Mouse (Mus musculus): ENCODE results near the gene Chaf1a. TPM values are rescaled to one million over a fixed set of nuclear protein-coding genes. Genes with fewer than 3 reads are reported as not detected.
A peak's percentile ranks its signal among the peaks of the same experiment; 100 is the strongest.

Chaf1a gene
- polyA plus RNA-seq, 1 experiment from 2014 or later, result 10.8 TPM

GRCm38 (mm10) chr17:56078880-56079795 is 38.9 kb downstream of the Chaf1a start, which contains the start of gene Hdgfl2:
Hdgfl2 (plus strand) TSS chr17:56079634.
- H3K9ac ChIP-seq (replicated peaks), result peak within 1 kb of the TSS; percentile 80
- H3K4me3 ChIP-seq, result peak within 1 kb of the TSS; percentile 88
- ATAC-seq (replicated peaks), result peak; percentile 92
- WGBS, result under 1% methylated on average over 60 of the region's 61 CpGs
- H3K36me3 ChIP-seq, result peaks cover 9% of the 10 kb centered on the region; the same call in 1 of the 2 replicates
- H3K4me1 ChIP-seq, result peaks cover 39% of the 10 kb centered on the region
- H3K4me2 ChIP-seq (replicated peaks), result peak within 1 kb of the TSS; percentile 97
- H3K9me3 ChIP-seq, result no peaks in the 10 kb centered on the region
- no peaks in the 10 kb centered on the region for H3K27me3 ChIP-seq
- H3K27ac ChIP-seq (replicated peaks), result peak within 1 kb of the TSS; percentile 68

GRCm38 (mm10) chr17:56079921-56080320 is 39.7 kb downstream of the Chaf1a start:
- peak overlapping the region; percentile 80 for H3K9ac ChIP-seq (replicated peaks)
- 2% methylated on average over 11 of the region's 11 CpGs for WGBS
- no peaks in the 10 kb centered on the region for H3K27me3 ChIP-seq
- peak overlapping the region; percentile 88 for H3K4me3 ChIP-seq
- H3K4me2 ChIP-seq (replicated peaks), result peak overlapping the region; percentile 97
- no peaks in the 10 kb centered on the region for H3K9me3 ChIP-seq
- peaks cover 38% of the 10 kb centered on the region for H3K4me1 ChIP-seq
- no peak for ATAC-seq (replicated peaks)
- H3K27ac ChIP-seq (replicated peaks), result peak overlapping the region; percentile 68; the same call in 1 of the 2 replicates
- H3K36me3 ChIP-seq, result peaks cover 12% of the 10 kb centered on the region; the same call in 1 of the 2 replicates

- H3K4me1 ChIP-seq, result peaks cover 32% of the 10 kb centered on the region
Measured at GRCm38 (mm10) chr17:56080781-56081585, 40.7 kb downstream of the Chaf1a start.

GRCm38 (mm10) chr17:56092312-56092711 is 52.1 kb downstream of the Chaf1a start:
- no peak overlapping the region for H3K27ac ChIP-seq (replicated peaks)
- ATAC-seq (replicated peaks), result no peak
- no peak overlapping the region for H3K4me2 ChIP-seq (replicated peaks)

More at GRCm38 (mm10) chr17:56080781-56081585, 40.7 kb downstream of the Chaf1a start:
- Histone ChIP-seq H3K4me3 (peak overlapping the region; percentile 88), H3K36me3 (peaks cover 12% of the 10 kb centered on the region; the same call in 1 of the 2 replicates), H3K27ac (replicated peaks) (peak overlapping the region; percentile 29; the same call in 1 of the 2 replicates), H3K4me2 (replicated peaks) (peak overlapping the region; percentile 97), H3K27me3 (no peaks in the 10 kb centered on the region), H3K9me3 (no peaks in the 10 kb centered on the region), H3K9ac (replicated peaks) (peak overlapping the region; percentile 80)
- peak; percentile 51 for ATAC-seq (replicated peaks)
- WGBS, result 6% methylated on average over 8 of the region's 8 CpGs

GRCm38 (mm10) chr17:56092794-56093193 is 52.6 kb downstream of the Chaf1a start:
- Histone ChIP-seq H3K4me3 (no peak overlapping the region), H3K4me1 (no peaks in the 10 kb centered on the region), H3K9ac (replicated peaks) (no peak overlapping the region), H3K9me3 (no peaks in the 10 kb centered on the region), H3K27me3 (no peaks in the 10 kb centered on the region), H3K36me3 (peaks cover 37% of the 10 kb centered on the region), H3K4me2 (replicated peaks) (no peak overlapping the region), H3K27ac (replicated peaks) (no peak overlapping the region)
- WGBS, result 88% methylated on average over 1 of the region's 1 CpGs
- ATAC-seq (replicated peaks), result no peak

More at GRCm38 (mm10) chr17:56092312-56092711, 52.1 kb downstream of the Chaf1a start:
- no peak overlapping the region for H3K9ac ChIP-seq (replicated peaks)
- 85% methylated on average over 1 of the region's 1 CpGs for WGBS
- H3K9me3 ChIP-seq, result no peaks in the 10 kb centered on the region
- no peaks in the 10 kb centered on the region for H3K4me1 ChIP-seq
- no peaks in the 10 kb centered on the region for H3K27me3 ChIP-seq
- no peak overlapping the region for H3K4me3 ChIP-seq
- H3K36me3 ChIP-seq, result peaks cover 34% of the 10 kb centered on the region

- Histone ChIP-seq H3K36me3 (peaks cover 62% of the 10 kb centered on the region), H3K4me1 (no peaks in the 10 kb centered on the region), H3K4me2 (replicated peaks) (no peak overlapping the region), H3K27ac (replicated peaks) (no peak overlapping the region), H3K27me3 (no peaks in the 10 kb centered on the region), H3K9ac (replicated peaks) (no peak overlapping the region), H3K9me3 (no peaks in the 10 kb centered on the region), H3K4me3 (no peak overlapping the region)
- WGBS, result 91% methylated on average over 12 of the region's 12 CpGs
- ATAC-seq (replicated peaks), result no peak
Measured at GRCm38 (mm10) chr17:56096883-56097282, 56.6 kb downstream of the Chaf1a start.

GRCm38 (mm10) chr17:56098180-56098579 is 57.9 kb downstream of the Chaf1a start:
- peaks cover 75% of the 10 kb centered on the region for H3K36me3 ChIP-seq
- no peak overlapping the region for H3K9ac ChIP-seq (replicated peaks)
- H3K4me2 ChIP-seq (replicated peaks), result no peak overlapping the region
- ATAC-seq (replicated peaks), result no peak
- H3K4me3 ChIP-seq, result no peak overlapping the region
- no peak overlapping the region for H3K27ac ChIP-seq (replicated peaks)
- H3K9me3 ChIP-seq, result no peaks in the 10 kb centered on the region
- H3K27me3 ChIP-seq, result no peaks in the 10 kb centered on the region
- H3K4me1 ChIP-seq, result no peaks in the 10 kb centered on the region
- 89% methylated on average over 8 of the region's 8 CpGs for WGBS

- H3K9ac ChIP-seq (replicated peaks), result no peak overlapping the region
- WGBS, result 92% methylated on average over 15 of the region's 15 CpGs
- no peak for ATAC-seq (replicated peaks)
- H3K27me3 ChIP-seq, result no peaks in the 10 kb centered on the region
- H3K36me3 ChIP-seq, result peaks cover 76% of the 10 kb centered on the region
- no peak overlapping the region for H3K4me3 ChIP-seq
- H3K4me1 ChIP-seq, result no peaks in the 10 kb centered on the region
- no peak overlapping the region for H3K27ac ChIP-seq (replicated peaks)
- H3K4me2 ChIP-seq (replicated peaks), result no peak overlapping the region
- no peaks in the 10 kb centered on the region for H3K9me3 ChIP-seq
Measured at GRCm38 (mm10) chr17:56098711-56099572, 58.7 kb downstream of the Chaf1a start.

- H3K9ac ChIP-seq (replicated peaks), result no peak overlapping the region
- no peaks in the 10 kb centered on the region for H3K9me3 ChIP-seq
- H3K4me3 ChIP-seq, result no peak overlapping the region
- no peak overlapping the region for H3K27ac ChIP-seq (replicated peaks)
- no peaks in the 10 kb centered on the region for H3K27me3 ChIP-seq
- no peak overlapping the region for H3K4me2 ChIP-seq (replicated peaks)
- 86% methylated on average over 3 of the region's 3 CpGs for WGBS
- no peaks in the 10 kb centered on the region for H3K4me1 ChIP-seq
- peaks cover 75% of the 10 kb centered on the region for H3K36me3 ChIP-seq
- no peak for ATAC-seq (replicated peaks)
Measured at GRCm38 (mm10) chr17:56100811-56101210, 60.6 kb downstream of the Chaf1a start.

- no peak overlapping the region for H3K4me3 ChIP-seq
- no peak overlapping the region for H3K4me2 ChIP-seq (replicated peaks)
- no peaks in the 10 kb centered on the region for H3K4me1 ChIP-seq
- H3K27ac ChIP-seq (replicated peaks), result no peak overlapping the region
- ATAC-seq (replicated peaks), result no peak
- H3K9me3 ChIP-seq, result no peaks in the 10 kb centered on the region
- H3K9ac ChIP-seq (replicated peaks), result no peak overlapping the region
- no peaks in the 10 kb centered on the region for H3K27me3 ChIP-seq
- WGBS, result 94% methylated on average over 5 of the region's 5 CpGs
- peaks cover 62% of the 10 kb centered on the region for H3K36me3 ChIP-seq
Measured at GRCm38 (mm10) chr17:56102158-56102557, 61.9 kb downstream of the Chaf1a start.

GRCm38 (mm10) chr17:56102927-56103326 is 62.7 kb downstream of the Chaf1a start:
- peaks cover 54% of the 10 kb centered on the region for H3K36me3 ChIP-seq
- no peak overlapping the region for H3K27ac ChIP-seq (replicated peaks)
- no peak overlapping the region for H3K4me3 ChIP-seq
- ATAC-seq (replicated peaks), result no peak
- H3K27me3 ChIP-seq, result no peaks in the 10 kb centered on the region
- H3K4me1 ChIP-seq, result no peaks in the 10 kb centered on the region
- H3K9ac ChIP-seq (replicated peaks), result no peak overlapping the region
- H3K4me2 ChIP-seq (replicated peaks), result no peak overlapping the region
- no peaks in the 10 kb centered on the region for H3K9me3 ChIP-seq
- 92% methylated on average over 9 of the region's 9 CpGs for WGBS
